Mouse (Mus musculus): ENCODE results near the gene Lrrc61.

DNA sequence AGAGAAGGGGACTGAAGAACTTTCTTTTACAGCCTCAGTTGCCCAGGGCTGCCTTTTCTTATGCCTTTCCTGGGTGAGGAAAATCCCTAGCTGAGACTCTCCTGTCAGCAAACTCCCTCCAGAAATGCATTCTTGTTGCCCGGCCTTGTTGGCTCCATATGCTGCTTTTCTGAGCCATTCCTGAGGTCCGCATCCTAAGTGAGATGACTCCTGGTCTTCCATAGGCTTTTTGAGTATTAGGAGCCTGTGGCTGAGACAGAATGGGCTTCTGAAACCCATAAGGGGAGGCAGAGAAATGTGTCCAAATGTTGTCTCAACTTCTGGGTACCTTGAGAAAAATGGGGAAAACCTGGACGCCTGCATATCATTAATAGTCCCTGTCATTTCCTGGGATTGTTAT is 19.4 kb downstream of the Lrrc61 start:
- TF ChIP-seq POLR2A (IDR thresholded peaks at IDR 0.05; ENCODE audit: insufficient read depth, low read depth, low read length), result no peak
- no peak for TF ChIP-seq CTCF (IDR thresholded peaks at IDR 0.05; ENCODE audit: insufficient read depth, low read depth, low read length)
